Mouse (Mus musculus) urinary bladder, postnatal 10 days (tissue): ENCODE results near the gene Sirt2.
A peak's percentile ranks its signal among the peaks of the same experiment; 100 is the strongest.

Experiments used
- DNase-seq: peaks from one replicate; pipeline ENCODE4 v3.0.0; 2022; ENCODE audit warnings: low spot score

The Sirt2 gene

DNA sequence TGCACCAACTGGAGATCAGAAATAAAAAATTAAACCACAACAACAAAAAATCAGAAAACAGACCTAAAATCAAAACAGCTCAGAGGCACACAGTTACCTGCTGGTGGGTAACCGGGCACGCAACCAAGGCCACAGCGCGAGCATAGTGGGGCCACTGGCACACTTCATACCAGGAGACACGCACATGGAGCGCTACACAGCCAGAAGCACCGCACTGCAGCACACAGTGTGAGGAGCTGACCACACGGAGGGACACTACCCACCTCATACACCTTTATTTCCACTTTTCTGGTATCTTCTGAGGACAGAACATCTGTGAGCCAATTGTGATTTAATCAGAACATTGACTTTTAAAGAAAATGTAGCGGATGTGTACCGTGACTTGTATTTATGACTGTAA lies 50.4 kb downstream of the Sirt2 start:
- no peak for DNase-seq

DNA sequence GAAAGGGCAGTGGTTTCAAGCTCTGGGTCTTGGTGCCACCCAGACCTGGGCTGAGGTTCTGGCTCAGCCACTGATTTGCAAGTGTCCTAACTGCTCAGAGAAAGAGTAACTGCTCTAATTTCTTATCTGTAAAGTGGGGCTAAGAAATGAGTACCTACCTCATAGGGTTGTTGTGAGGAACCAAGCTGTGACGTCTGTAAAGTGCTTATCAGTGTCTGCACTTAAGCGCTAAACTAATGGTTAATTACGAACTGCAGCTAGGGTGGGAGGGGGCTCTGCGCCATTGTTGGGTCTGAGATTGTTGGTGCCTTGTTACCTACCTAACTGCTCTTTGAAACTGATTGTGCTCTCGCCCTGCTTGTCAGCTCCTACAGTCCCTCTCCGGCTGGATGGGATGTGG lies 51.0 kb downstream of the Sirt2 start:
- no peak for DNase-seq

DNA sequence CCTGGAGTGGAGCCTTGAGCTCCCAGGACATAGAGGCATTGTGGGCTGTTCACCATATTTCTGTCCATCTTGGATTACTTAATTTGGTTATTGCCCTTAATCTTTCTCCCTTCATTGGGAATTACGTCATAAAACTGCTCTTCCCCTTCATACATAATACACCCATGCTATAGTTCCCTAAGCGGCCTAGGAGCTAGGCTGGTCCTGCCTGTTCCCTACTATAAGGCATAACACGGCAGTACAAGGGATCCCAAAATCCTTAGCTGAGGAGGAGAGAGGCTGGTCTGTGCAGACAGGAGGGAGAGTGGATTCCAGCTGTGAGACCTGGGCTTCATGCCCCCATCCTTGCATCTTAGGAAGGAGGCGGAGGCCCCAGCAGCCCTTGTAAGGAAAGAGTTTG lies 51.4 kb downstream of the Sirt2 start:
- no peak for DNase-seq

DNA sequence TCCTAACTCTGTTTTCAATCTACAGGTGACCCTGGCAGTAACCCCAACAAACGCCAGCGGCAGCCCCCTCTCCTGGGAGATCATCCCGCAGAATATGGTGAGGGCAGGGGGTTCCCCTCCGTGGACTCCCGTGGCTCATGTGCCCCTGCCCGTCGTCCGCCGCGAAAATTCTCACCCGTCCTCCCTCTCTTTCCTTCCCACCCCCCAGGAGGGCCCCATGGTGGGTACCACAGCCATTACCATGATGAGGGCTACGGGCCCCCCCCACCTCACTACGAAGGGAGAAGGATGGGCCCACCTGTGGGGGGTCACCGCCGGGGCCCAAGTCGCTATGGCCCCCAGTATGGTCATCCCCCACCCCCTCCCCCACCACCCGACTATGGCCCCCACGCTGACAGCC lies 51.9 kb downstream of the Sirt2 start:
- no peak for DNase-seq

DNA sequence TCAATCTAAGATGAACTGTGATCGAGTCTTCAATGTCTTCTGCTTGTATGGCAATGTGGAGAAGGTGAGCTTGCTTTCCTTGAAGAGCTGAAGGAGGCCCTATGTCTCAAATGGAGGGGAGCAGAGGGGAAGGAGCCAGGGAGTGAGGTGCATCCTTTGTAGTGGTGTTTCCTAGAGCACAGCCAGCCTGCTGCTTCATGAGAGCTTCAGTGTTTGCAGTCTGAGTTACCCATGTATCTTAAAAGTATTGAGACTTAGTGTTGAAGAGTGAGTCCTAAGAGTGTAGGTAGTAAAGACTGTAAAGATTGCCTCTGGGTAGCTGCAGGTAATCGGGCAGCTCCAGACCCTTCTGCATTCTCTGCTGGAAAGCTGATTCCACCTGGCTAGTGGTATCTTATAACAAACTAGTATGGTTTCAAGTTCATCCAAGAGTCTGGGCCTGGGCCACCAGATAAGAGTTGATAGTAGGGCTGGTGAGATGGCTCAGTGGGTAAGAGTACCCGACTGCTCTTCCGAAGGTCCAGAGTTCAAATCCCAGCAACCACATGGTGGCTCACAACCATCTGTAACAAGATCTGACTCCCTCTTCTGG lies 52.4 kb downstream of the Sirt2 start:
- DNase-seq: no peak

DNA sequence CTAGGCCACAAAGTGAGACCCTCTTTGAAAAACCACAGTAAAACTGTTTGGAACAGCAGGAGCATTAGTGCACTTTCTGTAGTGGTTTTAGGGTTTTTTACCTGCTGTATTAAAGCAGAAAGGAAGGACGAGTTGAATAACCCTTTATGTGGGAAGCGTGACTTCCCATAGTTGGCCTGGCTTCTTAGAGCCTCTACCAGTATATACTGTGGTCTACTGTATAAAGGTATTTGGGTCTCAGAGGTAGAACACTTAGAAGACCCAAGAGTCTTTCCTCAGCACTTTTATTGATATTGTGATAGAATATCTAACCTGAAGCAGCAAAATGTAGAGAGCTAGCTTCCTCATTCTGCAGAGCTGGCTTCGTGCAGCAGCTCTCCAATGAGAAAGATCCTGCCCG lies 53.0 kb downstream of the Sirt2 start:
- no peak for DNase-seq

DNA sequence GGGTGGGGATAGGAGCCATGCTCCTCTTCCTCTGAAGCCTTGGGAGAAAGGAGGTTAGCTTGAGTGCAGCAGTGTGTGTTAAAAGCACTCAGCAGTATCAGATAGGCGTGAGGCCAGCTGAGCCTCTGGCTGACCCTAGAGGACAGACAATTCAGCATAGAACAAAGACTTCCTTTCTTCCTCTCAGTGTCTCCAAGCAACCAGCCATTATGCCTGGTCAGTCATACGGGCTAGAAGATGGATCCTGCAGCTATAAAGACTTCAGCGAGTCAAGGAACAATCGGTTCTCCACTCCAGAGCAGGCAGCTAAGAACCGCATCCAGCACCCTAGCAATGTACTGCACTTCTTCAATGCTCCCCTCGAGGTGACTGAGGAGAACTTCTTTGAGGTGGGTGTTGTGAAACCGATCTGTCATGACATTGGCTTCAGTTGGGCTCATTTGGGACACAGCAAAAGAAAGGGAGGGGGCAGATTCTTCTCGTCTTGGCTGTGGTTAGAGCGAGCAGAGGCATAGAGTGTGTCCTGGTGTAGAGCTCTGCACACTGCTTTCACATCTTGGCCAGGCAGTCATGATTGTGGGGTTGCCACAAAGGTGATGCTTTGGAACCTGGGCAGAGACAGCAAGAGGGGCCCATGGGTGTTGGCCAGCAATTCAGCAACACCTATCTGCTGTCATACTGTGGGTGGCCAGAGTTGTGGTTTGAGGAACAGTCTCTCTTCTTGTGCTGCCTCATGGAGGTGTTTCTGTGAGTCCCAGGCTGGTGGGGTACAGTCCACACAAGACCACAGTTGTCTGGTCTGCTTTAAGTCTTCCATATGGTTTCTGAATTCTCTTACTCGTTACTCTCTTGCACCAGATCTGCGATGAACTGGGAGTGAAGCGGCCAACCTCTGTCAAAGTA lies 54.1 kb downstream of the Sirt2 start:
- no peak for DNase-seq

DNA sequence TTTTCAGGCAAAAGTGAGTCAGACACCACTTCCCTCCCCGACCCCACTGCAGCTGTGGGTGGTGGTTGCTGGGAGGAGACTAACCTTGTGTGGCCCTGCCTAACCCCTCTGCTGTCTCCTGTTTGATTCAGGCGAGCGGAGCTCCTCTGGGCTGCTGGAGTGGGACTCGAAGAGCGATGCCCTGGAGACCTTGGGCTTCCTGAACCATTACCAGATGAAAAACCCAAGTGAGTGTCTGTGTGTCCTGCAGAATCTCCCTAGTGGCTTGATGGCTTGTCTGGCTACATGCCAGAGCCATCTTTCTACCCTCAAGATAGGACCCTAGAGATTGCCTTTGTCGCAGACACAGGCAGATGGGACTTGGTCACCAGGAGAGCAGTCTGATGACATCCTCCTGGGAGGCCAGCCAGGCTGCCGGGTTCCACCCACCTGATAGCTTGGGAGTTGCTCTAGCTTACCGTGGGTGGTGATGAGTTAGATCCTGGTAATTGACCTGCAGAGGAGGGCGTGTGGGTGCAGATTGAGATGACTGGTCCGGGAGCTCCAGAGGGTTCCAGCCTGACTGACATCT lies 54.8 kb downstream of the Sirt2 start:
- no peak for DNase-seq

DNA sequence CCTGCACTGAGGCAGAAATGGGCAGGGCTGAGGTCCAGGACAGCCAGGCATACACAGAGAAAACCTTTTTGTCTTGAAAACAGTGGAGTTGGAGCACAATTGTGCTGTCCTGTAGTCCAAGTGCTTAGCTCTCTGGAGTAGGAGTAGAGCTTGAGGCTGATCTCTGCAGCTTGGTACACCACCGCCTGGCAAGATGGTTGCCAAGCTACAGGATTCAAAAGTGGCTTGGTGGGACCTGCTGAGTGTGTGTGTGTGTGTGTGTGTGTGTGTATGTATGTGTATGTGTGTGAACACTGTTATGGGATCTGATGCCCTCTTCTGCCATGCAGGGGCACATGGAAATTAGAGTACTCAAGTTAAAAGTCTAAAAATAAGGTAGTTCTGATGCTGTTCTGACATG lies 56.0 kb downstream of the Sirt2 start:
- DNase-seq: no peak

DNA sequence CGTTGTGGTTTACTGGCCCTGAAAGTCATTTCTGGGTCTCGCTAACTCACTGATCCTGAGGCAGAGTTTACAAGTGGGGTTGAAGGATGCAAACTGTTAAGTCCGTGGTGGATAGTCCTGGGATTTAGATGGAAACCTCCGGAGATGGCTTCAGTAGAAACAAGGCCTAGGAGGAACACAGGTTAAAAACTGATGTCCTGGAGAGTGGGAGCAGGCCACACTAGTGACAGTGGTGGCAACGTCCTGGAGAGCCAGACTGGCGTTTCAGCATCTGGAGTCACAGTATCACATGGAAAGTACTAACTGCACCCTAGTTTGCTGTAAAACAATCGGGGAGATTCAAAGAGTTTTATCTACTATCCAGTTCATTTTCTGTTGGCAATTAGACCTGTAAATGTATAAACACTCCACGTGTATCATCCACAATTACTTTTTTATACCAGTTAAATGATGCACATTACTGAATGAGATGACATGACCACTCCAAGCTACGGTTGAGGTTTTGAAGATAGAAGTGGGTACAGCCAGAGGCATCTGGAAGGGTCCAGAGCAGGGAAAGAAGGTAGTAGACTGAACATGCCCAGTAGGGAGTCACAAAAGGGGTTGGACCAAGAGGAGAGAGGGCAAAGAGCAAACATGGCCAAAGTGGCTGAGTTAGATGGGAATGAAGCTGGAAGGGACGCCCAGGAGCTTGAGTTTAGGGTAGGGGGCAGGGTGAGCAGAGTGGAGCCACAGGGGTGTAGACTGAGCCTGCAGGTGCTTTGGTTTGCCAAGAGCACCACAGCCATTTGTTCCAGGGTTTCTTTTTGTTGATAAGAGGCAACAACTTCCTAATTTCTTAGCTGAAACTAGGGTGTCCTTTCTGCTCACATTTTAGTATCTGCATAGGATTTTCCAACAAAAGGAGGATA lies 56.7 kb downstream of the Sirt2 start:
- no peak for DNase-seq

DNA sequence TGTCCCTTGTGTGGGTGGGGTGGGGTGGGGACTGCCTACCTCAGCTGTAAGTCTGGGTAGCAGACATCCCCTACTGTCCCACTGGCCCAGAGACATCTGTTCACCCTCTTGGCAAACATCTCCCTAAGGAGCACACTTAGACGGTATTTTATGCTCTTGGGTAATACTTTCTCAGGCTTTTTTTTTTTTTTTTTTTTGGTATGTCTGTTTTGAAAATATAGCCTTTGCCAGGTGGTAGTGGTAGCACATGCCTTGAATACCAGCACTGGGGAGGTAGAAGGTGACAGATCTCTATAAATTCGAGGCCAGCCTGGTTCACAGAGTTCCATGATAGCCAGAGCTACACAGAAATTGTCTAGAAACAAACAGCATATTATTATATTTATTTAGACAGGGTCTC lies 57.4 kb downstream of the Sirt2 start:
- DNase-seq: no peak

DNA sequence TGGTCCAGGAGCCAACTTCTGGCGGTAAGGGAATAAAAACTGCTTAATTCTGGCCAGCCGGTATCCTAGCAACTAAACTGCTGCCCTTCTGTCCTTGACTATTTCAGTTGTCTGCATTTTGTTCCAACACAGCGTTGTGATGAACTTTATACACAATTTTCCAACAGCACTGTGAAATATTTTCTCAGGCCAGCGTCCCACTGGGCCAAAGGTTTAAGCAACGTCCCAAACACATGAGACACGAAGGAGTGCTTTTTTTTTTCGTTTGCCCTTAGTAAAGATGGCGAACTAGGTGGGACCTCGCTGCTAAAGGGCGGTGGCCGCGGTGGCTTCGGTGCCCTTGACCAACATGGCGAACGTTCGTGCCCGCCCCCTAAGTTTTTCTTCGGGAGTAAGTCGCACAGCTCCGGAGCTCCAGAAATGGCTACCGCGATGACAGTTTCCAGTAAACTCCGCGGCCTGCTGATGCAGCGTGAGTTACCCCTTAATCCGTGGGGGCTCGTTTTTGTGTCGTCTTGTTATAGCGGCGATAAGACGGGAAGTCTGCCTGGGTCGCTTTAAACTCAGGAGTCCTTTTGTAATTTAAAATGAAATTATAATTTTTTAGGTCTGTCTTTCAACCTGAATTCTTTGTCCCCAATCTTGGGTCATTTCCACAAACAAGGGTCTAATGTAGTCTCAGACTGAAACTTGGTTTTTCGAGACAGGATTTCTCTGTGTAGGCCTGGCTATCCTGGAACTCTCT lies 58.6 kb downstream of the Sirt2 start, which contains the start of gene Ech1:
Ech1 (plus strand) TSS at position 277 of the 745 bp plus-strand sequence.
- DNase-seq: peak; percentile 73

DNA sequence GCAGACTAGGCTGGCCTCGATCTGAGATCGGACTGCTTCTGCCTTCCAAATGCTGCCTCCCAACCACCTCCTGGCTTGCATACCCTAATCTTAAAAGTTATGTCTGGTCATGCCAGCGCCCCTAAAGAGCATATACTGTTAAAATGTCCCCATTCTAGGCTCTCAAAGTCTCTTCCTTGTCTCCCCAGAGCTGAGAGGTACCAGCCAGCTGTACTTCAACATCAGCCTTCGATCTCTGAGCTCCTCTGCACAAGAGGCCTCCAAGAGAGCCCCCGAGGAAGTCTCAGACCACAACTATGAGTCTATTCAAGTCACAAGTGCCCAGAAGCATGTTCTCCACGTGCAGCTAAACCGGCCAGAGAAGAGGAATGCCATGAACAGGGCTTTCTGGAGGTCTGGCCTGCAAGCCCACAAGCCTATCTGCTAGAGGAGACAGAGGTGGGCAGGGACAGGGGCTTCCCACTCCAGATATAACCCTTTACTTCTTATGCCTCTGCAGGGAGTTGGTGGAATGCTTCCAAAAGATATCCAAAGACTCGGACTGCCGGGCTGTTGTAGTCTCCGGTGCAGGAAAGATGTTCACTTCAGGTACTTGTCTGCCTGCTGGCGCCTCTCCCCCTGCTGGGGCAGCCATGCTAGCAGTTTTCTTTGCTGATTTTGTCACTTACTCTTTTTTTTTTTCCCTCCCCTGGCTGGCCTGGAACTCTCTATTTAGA lies 59.3 kb downstream of the Sirt2 start:
- no peak for DNase-seq

DNA sequence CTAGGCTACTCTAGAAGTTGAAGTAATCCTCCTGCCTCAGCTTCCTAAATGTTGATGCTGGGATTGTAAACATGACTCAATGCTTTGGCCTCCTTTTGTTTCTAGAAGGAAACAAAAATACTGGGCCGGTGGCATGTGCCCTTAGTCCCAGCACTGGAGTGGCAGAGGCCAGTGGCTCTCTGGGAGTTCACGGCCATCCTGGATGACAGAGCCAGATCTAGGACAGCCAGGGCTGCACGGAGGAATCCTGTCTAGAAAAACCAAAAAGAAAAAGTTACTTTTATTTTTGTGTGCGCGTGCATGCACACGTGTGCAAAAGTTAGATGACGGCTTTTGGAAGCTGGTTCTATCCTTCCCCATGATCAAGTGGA lies 59.9 kb downstream of the Sirt2 start:
- DNase-seq: no peak

DNA sequence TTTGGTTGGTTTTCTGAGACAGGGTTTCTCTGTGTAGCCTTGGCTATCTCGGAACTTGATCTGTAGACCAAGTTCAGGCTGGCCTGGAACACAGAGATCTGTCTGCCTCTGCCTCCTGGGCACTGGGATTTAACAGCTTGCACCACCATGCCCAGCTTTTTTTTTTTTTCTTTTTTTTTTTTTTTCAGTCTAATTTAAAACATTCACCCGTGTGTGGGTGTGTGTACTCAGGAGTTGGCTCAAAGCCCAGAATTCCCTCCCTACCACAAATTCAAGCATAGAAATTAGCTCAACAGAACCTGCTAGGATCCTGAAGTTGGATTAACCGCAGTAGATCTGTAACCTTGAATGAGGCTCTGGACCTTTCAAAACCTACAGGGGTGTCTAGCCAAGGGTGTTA lies 60.8 kb downstream of the Sirt2 start:
- DNase-seq: no peak

DNA sequence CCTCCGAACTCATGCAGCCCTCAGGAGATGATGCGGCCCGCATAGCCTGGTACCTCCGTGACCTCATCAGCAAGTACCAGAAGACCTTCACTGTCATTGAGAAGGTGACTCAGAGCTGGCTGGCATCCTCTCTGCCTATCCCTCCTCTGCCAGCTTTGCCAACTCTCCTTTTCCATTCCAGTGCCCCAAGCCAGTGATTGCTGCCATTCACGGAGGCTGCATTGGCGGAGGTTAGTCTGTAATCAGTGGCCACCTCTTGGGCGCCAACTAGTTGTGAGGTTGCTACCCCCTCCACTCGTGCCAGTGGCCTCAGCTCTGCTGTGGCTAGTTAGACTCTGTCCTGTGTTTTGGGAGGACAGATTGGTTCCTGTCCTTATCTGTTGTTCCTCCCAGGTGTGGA lies 63.3 kb downstream of the Sirt2 start:
- no peak for DNase-seq

DNA sequence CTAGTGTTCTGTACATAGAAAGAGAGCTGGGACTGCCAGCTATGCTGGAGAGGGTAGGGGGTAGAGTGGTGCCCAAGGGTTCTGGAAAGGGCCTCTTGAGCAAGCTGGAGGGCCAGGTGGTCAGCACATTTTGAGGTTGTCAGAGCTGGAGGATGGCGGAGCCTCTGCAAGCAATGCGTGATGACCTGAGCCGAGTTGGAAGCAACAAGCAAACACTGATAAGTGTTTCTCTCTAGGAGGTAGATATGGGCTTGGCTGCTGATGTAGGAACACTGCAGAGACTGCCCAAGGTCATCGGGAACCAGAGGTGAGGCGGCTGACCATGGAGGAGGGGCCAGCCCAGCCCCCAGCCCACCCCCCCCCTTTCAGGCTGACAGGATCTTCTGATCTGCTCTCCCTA lies 64.4 kb downstream of the Sirt2 start:
- no peak for DNase-seq

DNA sequence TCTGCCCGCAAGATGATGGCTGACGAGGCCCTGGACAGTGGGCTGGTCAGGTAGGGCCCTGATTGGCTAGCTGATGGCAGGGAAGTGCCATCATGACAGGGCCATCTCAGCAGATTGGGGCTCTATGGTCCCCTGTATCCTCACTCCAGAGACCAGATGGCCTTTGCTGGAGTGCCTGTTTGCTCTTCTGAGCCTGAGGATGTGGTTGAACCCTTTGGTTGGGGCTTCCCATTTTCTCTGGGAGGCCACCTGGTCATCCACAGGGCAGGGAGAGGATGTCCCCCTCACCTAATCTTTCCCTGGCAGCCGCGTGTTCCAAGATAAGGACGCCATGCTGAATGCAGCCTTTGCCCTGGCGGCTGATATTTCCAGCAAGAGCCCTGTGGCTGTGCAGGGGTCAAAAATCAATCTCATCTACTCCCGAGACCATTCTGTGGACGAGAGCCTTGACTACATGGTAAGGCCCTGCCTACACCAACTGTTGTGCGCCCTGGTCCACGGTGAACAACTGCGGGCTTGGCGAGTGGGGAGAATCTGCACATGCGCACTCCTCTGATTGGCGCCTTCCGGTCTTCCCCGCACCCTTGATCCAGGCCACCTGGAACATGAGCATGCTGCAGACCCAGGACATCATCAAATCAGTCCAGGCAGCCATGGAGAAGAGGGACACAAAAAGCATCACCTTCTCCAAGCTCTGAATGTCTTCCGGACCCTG lies 65.0 kb downstream of the Sirt2 start:
- no peak for DNase-seq

DNA sequence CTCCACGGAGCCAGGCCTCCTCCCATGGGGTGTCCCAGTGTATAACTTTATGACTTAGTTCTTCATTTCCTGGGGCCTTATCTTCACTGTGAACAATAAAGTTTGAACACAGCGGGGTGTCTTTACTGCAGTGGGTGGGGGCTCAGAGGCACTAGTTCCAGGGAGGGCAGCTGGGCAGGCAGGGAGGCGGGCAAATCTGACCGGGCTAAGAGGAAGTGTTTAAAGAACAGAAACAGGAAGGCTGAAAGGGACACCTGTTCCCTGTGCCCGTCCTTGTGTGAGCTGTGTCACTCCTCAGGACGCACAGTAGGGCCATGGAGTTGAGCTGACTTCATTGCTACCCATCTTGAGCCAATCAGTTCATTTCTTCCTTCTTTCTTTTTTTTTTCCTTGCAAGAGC lies 65.6 kb downstream of the Sirt2 start:
- DNase-seq: no peak

DNA sequence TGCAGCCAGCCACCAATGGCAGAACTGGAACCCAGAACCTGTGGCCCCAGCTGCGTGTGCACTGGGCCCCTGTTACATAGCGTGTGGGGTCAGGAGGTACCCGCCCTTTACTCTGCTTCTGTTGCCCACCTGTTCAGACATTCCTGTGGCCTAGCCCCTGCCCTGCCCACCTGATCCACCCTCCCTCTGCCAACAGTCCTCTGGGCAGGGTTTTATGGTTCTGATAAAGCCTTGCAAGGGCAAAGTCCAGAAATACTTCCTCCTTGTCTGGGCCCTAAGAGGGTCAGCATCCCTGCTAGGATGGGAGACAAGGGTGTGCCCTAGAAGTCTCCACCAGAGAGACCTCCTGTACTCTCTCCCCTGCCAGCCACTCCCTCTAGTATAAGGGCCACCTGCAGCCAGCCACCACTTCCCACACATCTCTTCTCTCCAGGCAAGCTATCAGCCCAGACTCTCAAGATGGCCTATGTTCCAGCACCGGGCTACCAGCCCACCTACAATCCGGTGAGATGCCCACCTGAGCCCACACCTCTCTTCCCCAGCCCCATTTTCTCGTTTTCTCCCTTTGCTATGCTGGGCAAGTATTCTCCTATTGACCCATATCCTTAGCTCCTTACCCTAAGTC lies 67.3 kb downstream of the Sirt2 start, which contains the start of gene Lgals4:
Lgals4 (plus strand) TSS at position 132 of the 625 bp plus-strand sequence.
- DNase-seq: no peak
